Mouse (Mus musculus): ENCODE results near the gene Tlcd2. TPM values are rescaled to one million over a fixed set of nuclear protein-coding genes. Genes with fewer than 3 reads are reported as not detected.

The Tlcd2 gene
- total and polyA plus RNA-seq, 3 experiments: 0.40 to 0.81 TPM; not detected in 1

DNA sequence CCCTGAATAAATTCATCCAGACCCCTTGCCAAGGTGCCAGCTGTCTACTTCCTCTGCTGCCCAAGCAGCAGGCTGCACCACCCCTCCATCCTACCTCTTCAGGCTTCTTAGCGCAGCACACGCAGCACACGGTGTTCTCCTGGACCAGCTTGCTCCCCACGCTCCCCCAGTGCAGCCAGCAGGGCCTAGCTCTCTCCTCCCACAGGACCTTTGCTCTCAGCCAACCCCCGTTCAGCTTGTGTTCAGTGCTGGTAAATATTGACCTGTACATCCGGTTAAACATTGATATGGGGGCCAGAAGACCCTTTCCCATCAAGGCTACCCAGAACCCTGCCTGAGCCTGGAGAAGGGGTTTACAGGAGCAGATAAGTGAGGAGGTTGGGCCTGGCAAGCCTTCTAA lies 22.2 kb upstream of the Tlcd2 start, which contains the start of gene Serpinf2:
TSS of gene Serpinf2 (minus strand) at position 229 of the 400 bp plus-strand sequence.
- dilution Hi-C loops (cut with MboI; ENCODE audit: extremely low pct_ligation_motif_present, extremely low pct_unique_long_range_greater_than_20kb, low sequenced_read_pairs): no loop called here

DNA sequence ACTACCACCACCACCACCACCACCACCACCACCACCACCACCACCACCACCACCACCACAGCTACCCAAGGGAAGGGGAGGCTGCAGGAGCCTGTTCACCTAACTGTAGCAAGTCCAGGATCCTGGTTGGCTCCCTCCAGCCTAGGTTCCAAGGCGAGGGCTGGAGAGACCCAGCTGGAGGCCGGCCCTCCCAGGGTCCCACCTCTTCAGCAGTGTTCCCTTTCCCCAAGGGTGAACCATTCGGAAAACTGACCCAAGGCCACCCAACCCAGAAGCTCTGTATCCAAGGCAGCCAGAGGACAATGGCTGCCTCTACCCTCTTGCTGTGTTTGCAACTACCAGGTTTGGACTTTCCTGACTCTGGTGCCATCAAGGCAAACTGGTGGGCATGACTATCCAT lies 21.6 kb upstream of the Tlcd2 start:
- in situ Hi-C loops (cut with MboI; ENCODE audit: low pct_ligation_motif_present, low pct_unique_long_range_greater_than_20kb, low sequenced_read_pairs): no loop called here

More for the DNA sequence above, 22.2 kb upstream of the Tlcd2 start, which contains the start of gene Serpinf2:
- in situ Hi-C loops (cut with MboI; ENCODE audit: low pct_ligation_motif_present, low pct_unique_long_range_greater_than_20kb, low sequenced_read_pairs): no loop called here
- Histone ChIP-seq H3K36me3 (replicated peaks in 1 of 2; ENCODE audit: control insufficient read depth in 1 of 2, insufficient read depth in 1 of 2, low read length in 1 of 2) (peaks cover 24 to 38% of the 10 kb centered on the region in 2 experiments), H3K4me3 (replicated peaks in 1 of 3; ENCODE audit: low read depth in 2 of 3, low read length in 2 of 3, poor library complexity in 1 of 3) (no peak within 1 kb of the TSS), H3K9me3 (replicated peaks; ENCODE audit: low read length) (peaks cover 6% of the 10 kb centered on the region), H3K4me1 (ENCODE audit: control insufficient read depth in 1 of 2, insufficient read depth in 2 of 2) (peaks cover 8 to 17% of the 10 kb centered on the region in 2 experiments; a peak in 3 of 4 replicates), H3K27ac (ENCODE audit: insufficient read depth, low read depth) (no peak within 1 kb of the TSS), H3K27me3 (replicated peaks) (no peaks in the 10 kb centered on the region), H3K4me2 (ENCODE audit: insufficient read depth, low read depth, poor library complexity, severe bottlenecking) (no peak within 1 kb of the TSS), H3K79me2 (replicated peaks; ENCODE audit: control insufficient read depth, extremely low read depth, insufficient read depth, poor library complexity, severe bottlenecking) (no peaks in the 10 kb centered on the region), H3K9ac (ENCODE audit: insufficient read depth, low read depth) (no peak within 1 kb of the TSS)
- DNase-seq (ENCODE audit: extremely low read depth): no peak
- TF ChIP-seq JUN (IDR thresholded peaks at IDR 0.05; ENCODE audit: insufficient read depth, low read depth, low read length) (no peak), PAX5 (IDR thresholded peaks at IDR 0.05; ENCODE audit: low read length) (no peak), USF2 (conservative IDR thresholded peaks at IDR 0.05; ENCODE audit: low read depth, low read length) (no peak), CTCF (conservative IDR thresholded peaks at IDR 0.05 in 1 of 2, IDR thresholded peaks at IDR 0.05 in 1 of 2; ENCODE audit: low read depth in 2 of 2, low read length in 2 of 2) (no peak), ZMIZ1 (IDR thresholded peaks at IDR 0.05; ENCODE audit: low read depth, low read length) (no peak), MYC (IDR thresholded peaks at IDR 0.05; ENCODE audit: low read depth, low read length) (no peak), SMC3 (IDR thresholded peaks at IDR 0.05; ENCODE audit: low read depth, low read length) (no peak), MAFK (IDR thresholded peaks at IDR 0.05; ENCODE audit: insufficient replicate concordance, low read length) (no peak), HCFC1 (IDR thresholded peaks at IDR 0.05; ENCODE audit: low read depth, low read length) (no peak), RCOR1 (conservative IDR thresholded peaks at IDR 0.05; ENCODE audit: low read depth, low read length) (no peak), TBP (conservative IDR thresholded peaks at IDR 0.05; ENCODE audit: low read depth, low read length) (no peak), ZC3H11A (IDR thresholded peaks at IDR 0.05; ENCODE audit: low read depth, low read length) (no peak)

More for the DNA sequence above, 21.6 kb upstream of the Tlcd2 start:
- Histone ChIP-seq H3K4me3 (replicated peaks in 1 of 3; ENCODE audit: low read depth in 2 of 3, low read length in 2 of 3, poor library complexity in 1 of 3) (no peak overlapping the region), H3K36me3 (replicated peaks in 1 of 2; ENCODE audit: control insufficient read depth in 1 of 2, insufficient read depth in 1 of 2, low read length in 1 of 2) (peaks cover 30 to 44% of the 10 kb centered on the region in 2 experiments), H3K27me3 (replicated peaks) (no peaks in the 10 kb centered on the region), H3K4me1 (ENCODE audit: control insufficient read depth in 1 of 2, insufficient read depth in 2 of 2) (peaks cover 8 to 17% of the 10 kb centered on the region in 2 experiments; a peak in 3 of 4 replicates), H3K27ac (ENCODE audit: insufficient read depth, low read depth) (no peak overlapping the region), H3K9me3 (replicated peaks; ENCODE audit: low read length) (peaks cover 2% of the 10 kb centered on the region), H3K79me2 (replicated peaks; ENCODE audit: control insufficient read depth, extremely low read depth, insufficient read depth, poor library complexity, severe bottlenecking) (no peaks in the 10 kb centered on the region), H3K9ac (ENCODE audit: insufficient read depth, low read depth) (no peak overlapping the region), H3K4me2 (ENCODE audit: insufficient read depth, low read depth, poor library complexity, severe bottlenecking) (no peak overlapping the region)
- no peak for DNase-seq (ENCODE audit: extremely low read depth)
- dilution Hi-C loops (cut with MboI; ENCODE audit: extremely low pct_ligation_motif_present, extremely low pct_unique_long_range_greater_than_20kb, low sequenced_read_pairs): no loop called here
- TF ChIP-seq RCOR1 (conservative IDR thresholded peaks at IDR 0.05; ENCODE audit: low read depth, low read length) (no peak), GABPA (IDR thresholded peaks at IDR 0.05; ENCODE audit: insufficient replicate concordance, low read depth, low read length) (no peak), EP300 (IDR thresholded peaks at IDR 0.05; ENCODE audit: low read length) (no peak), TBP (conservative IDR thresholded peaks at IDR 0.05; ENCODE audit: low read depth, low read length) (no peak), NELFE (IDR thresholded peaks at IDR 0.05; ENCODE audit: low read depth, low read length) (no peak), MAX (IDR thresholded peaks at IDR 0.05; ENCODE audit: low read length) (no peak), POLR2AphosphoS2 (IDR thresholded peaks at IDR 0.05; ENCODE audit: low read depth, low read length) (no peak), ELF1 (IDR thresholded peaks at IDR 0.05; ENCODE audit: low read depth, low read length) (no peak), JUN (IDR thresholded peaks at IDR 0.05; ENCODE audit: insufficient read depth, low read depth, low read length) (no peak), SMC3 (IDR thresholded peaks at IDR 0.05; ENCODE audit: low read depth, low read length) (no peak), JUND (conservative IDR thresholded peaks at IDR 0.05; ENCODE audit: low read depth, low read length) (no peak), ZMIZ1 (IDR thresholded peaks at IDR 0.05; ENCODE audit: low read depth, low read length) (no peak), POLR2A (IDR thresholded peaks at IDR 0.05; ENCODE audit: low read depth, low read length) (no peak), CHD1 (IDR thresholded peaks at IDR 0.05; ENCODE audit: low read depth, low read length) (no peak), SIN3A (IDR thresholded peaks at IDR 0.05; ENCODE audit: low read length) (no peak), RAD21 (IDR thresholded peaks at IDR 0.05; ENCODE audit: low read depth, low read length) (no peak)
